Mouse (Mus musculus): ENCODE measurements at regions not wholly inside any gene's neighbourhood (a gene's known extent, or its start where the extent isn't known, plus 50 kb on each side); places are given as distances from the start of the nearest gene placed in this dataset.

DNA sequence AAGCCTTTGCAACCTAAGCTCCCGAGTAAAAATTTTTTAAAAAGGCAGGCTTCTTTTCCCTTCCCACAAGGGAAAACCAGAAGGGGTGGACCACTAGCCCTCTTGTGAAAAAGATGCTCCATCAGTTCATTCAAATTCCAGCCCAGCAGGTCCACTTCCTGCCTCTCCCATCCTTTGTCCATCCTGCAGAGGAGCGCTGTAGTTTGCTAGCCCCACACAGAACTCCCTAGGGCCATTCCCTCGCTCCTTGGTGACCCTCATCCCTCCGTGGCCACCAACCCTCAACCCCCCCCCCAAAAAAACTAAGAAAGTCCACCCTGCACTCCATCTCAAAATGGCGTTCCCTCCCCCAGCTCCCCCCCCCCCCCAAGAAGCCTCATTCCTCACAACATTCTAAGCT lies 136.5 kb downstream of the Ly86 start:
- TF ChIP-seq POLR2A (IDR thresholded peaks at IDR 0.05; ENCODE audit: insufficient read depth, low read depth, low read length): no peak
- no peak for TF ChIP-seq CTCF (IDR thresholded peaks at IDR 0.05; ENCODE audit: insufficient read depth, low read depth, low read length)

Measured in olfactory bulb, adult 2 months (tissue).